Mouse (Mus musculus) right cerebral cortex, postnatal 14 days (tissue): ENCODE measurements at regions not wholly inside any gene's neighbourhood (a gene's known extent, or its start where the extent isn't known, plus 50 kb on each side); places are given as distances from the start of the nearest gene placed in this dataset.

Experiments used
- DNase-seq: peaks from one replicate; pipeline ENCODE4 v3.0.0; 2022

DNA sequence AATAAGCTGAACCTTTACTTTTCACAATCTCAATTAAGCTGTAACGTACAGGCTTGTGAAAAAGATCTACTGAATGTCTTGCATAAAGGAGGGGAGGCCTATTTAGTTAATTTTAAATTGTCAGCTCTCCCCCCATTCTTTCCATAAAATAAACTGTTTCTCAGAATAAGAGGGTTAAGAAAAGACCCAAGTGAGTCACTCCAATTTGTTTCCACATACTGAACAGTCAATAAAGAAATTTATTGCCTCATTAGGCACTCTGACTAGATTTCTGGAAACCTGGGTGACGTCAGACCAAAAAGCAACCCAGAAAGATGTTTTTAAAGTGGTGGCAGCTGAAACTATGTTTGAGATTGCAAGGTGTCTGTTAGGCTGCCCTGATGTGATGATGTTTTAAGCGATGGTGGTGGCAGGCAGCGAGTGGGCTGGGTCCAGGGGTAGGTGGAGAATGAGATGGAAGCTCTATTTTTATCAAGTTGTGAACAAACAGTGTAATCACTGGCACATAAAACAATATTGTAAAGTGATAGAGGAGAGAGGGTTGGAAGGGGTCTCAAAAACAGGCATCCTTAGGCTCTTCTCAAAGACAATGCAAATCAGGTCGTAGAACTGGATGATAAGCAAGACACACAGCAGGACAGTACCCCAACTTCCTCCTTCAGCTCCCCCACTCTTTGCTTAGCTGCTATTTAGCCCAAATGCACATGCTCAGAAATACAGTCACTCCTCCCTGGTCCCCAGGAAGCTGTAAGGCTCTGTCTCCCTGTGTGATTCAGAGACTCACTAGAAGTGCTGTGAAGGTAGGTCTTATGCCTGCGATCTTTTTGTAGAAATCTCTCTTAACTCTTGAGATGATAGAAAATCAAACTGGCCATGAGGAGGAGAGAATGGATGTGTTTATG, 288.0 kb downstream of the Usp25 start:
- DNase-seq = no peak

DNA sequence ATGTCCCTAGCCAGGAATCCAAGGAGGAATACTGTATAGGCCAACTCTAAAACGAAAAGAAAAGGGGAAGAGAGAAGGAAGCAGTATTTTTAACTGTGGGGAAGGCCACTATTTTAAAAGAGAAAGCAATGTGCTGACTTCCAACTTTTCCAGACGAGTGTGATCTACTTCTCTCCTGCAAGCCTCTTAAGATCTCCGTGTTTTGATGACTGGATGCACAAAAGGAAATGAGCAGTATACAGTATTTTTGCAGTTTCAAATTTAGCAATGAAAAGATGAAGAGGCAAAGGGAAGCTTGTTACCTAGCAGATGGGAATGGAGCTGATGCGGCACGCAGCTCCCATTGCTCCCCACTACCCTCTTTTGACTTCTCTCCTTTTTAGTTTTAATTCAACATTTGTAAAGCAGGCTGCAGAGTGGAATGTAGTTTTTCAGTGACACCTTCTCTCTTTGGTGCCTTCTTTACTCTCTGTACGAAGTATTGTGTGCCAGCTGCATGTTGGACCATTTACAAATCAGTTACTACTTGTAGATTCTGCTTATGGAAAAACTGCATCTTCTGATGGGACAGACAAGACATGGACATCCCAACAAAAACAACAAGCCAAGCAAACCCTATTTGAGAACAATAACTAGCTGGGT, 287.2 kb downstream of the Usp25 start:
- DNase-seq = no peak

DNA sequence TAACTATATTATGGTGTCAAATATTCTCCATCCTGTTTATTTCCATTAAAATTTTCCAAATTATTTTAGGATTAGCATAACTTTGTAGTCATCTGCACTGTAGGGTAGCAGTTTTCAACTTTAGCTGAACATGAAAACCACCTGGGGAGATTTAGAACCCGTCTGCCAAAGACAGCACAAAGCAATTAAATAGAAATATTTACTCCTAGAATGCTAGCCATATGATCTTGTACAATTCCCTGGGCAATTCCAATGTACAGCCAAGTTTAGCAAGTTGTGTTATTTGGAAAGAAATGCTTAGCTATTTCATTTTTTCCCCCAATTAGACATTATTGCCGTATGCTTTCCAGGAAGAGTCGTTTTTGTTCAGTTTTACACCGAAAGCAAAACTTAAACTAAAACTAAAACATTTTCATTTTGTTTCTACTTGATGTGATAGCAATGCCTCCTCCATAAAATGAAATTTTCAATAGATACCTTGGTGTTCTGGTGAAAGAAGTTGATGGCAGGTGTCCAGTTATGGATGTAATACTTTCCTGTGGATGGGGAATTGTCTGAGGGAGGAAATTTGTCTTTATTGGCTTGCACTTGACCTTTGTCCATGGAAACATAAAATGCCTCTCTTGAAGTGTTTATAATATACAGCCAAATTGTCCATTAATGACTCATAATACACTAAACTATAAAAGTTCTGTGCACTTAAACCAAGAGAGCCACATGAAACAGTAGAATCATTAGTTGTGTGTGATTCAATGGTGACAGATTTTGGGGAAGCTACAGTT, 282.3 kb downstream of the Usp25 start:
- no peak for DNase-seq

DNA sequence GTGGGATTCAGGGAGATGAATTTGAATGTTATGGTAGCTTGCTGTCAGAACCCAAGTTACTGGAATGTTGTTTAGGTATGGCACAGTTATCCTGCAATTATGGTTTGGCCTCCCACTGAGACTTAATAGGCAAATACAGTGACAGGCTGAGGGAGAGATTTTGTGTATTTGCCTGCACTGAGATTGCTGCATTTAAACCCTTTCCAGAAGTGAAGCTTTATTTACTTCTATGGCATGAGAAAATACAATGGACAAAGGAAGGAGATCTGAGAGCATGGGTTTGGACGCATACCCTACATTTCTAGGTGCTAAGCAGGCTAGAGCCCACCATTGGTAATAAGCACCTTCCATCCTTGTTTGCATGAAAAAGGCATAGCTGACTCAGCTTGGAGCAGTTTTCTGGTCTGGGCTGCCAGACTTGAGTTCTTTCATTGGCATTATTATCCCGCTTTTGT, 278.8 kb downstream of the Usp25 start:
- no peak for DNase-seq

DNA sequence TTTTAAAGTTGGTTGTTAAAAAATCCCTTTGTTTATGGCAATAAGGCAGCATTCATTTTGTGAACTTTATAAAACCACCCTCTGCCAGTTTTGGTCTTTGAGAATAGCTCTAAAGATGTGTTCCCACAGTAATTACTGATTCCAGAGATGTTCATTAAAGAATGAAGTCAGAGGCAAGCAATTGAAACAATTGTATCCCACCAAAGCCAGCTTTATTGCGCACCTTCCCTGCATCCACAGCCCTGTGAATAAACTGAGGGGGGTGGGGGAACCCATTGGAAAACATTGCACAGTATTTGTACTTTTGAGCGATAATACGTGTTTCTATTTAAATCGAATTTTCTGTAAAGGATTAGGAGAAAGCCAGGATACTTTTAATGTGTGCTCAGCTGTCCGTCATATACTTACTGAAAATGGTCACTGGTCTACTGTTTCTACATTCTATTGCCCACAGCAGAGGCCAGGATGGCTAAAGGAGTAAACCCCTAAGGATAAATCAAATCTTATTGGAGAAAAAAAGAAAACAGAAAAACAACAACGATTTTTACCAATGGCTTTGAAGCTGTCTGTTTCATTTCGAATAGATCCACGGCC, 278.3 kb downstream of the Usp25 start:
- no peak for DNase-seq

DNA sequence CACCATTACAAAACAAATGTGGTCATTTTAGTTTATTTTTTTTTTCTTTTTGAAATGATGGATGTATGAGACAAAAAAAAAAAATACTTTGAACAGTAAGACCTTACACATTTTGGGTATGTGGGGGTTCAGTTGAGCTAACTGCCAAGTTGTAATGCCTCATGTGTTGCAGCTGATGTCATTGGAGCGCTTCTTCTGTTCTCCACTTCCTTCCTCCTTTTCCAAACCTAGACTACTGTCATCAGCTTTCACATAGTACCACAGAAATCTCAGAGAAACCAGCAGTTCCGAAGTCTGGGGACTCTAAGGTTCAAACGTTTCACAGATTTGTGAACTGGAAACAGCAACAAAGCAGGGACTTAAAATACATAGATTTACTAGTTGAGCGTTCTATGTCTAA, 270.7 kb downstream of the Usp25 start:
- DNase-seq = no peak

DNA sequence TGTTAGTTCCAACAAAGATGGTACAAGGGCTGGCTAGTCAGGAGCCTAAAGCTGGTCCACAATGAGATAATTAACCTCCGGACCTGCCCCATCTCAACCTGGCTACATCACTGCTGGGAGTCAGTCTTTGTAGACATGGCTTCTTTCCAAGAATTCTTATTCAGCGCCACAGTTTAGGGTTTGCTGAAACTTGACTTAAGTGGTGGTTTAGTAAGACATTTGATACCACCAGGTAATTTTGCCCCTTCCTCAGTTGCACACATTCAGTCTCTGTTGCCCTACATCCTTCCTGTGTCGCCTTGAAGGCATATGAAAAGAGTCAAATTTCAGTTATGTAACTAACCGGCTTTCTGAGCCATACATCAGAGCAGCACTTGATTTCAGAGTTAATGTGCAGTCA, 266.4 kb downstream of the Usp25 start:
- DNase-seq = no peak

DNA sequence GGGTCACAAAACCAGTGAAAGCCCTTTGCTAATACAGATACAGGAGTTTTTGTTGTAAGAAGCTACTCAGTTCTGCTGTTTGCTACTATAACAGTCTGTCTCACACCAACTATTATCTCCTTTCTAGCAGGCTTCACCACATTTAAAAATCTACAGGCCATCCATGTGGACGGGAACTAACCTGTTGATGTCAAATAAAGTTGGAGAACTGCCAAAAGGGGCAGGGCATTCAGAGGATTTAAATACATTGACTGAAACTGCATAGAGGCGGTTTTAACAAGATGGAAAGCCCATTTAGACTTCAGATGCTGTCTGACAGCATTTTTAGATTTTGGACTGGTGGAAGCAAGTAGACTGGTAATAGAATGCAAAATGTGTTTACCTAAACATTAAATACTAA, 266.0 kb downstream of the Usp25 start:
- no peak for DNase-seq

DNA sequence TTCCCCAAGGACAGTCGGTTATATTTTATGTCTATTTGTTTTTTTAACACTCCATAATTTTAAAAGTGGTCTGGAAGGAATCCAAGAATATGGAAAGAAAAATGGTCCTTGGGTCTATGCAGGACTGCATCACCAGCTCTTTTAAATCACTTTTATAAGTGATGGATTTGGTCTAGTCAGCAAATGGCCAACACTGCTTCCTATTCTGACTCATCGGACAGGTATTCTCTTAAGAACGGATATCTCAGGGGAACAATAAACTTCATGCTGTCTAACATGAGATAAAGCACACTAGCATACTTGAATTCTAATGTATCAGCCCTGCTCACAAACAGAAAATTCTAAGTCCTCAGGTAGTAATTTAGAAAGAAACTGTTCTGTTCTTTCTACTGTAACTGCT, 259.8 kb downstream of the Usp25 start:
- DNase-seq = no peak

DNA sequence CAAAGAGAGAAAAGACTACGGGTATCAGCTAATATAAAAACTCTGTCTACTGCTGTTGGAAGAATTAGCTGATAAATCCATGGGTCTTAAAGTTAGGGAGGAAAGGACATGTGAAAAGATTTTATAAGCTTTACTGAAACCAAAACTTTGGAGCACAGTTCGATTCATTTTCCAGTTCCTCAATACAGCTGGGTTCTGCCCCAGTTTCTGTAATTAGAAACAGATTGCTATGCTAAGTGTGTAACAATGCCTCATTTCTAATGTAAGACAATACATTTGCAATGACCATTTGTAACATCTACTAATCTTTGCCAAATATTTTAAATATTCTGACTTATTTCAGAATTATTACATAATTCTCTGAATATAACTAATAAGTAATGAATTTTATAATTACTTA, 255.4 kb downstream of the Usp25 start:
- DNase-seq = no peak

DNA sequence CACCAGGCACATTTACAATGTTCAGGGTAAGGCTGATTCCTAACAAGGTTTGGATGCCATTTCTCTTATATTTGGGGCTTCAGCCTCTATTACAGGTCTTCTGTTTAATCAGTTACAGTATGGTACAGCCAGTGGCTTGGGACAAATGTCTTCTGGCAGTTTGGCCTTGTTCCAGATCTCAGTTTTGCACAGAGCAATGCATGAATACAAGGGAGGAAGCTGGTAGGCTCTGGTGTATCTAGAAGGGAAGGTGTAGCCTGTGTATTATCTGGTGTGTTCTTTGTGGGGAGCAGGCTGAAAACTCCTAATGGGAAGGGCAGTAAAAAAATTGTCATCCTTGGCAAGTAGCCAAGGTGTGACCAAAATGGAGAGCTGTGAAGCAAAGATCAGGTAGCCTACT, 254.2 kb downstream of the Usp25 start:
- DNase-seq = no peak

DNA sequence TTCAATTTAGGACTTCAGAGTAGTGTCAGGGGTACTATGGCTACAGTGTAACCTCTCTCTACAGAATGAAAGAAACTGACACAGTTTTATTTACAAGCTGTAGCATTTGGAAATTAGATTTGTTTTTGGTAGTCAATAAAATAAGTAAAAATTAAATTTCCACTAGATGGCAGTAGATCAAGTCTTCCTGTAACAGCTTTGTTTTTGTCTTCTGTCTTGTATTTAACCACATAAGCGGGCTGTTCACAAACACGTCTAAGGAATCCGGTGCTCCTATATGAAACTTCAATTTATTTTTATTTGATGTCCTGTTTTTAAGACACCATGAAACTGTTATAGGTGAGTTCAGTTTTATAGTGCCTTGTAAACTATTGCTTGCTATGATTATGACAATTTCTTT, 238.8 kb downstream of the Usp25 start:
- no peak for DNase-seq

DNA sequence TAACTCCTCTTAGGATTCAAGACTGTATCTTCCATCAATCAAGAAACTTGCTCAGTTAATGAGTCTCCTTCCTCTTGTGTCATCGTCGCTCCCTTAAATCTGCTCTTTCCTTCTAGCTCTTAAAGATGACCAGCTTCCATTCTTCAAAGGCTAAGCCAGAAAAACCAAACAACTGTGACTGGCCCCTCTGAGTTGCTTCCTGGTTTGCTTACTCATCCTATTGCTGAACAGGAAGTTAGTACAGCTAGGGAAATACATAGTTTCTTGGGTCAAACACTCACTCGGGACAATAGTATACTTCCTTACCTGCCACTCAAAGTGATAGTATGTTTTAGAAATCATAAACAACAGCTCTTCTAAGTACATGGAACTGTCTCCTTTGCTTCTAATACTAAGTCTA, 237.9 kb downstream of the Usp25 start:
- DNase-seq = no peak

DNA sequence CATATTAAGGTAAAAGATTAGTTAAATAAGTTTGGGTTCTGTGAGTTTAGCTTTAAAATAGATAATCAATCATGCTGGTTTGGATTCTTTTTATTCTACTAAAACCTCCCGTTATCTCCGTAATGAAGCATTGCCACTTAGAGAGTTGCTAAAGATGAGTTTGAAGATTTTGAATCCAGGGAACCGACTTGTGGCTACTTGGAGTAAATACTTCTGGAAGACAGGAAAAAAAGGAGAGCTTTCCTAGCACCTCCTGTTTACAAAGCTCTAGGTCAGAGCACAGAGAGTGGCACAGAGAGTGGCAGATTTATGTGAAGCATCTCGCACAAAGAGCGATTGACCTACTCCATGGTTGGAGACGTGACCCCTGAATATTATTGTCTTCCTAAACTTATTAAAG, 227.4 kb downstream of the Usp25 start:
- no peak for DNase-seq

DNA sequence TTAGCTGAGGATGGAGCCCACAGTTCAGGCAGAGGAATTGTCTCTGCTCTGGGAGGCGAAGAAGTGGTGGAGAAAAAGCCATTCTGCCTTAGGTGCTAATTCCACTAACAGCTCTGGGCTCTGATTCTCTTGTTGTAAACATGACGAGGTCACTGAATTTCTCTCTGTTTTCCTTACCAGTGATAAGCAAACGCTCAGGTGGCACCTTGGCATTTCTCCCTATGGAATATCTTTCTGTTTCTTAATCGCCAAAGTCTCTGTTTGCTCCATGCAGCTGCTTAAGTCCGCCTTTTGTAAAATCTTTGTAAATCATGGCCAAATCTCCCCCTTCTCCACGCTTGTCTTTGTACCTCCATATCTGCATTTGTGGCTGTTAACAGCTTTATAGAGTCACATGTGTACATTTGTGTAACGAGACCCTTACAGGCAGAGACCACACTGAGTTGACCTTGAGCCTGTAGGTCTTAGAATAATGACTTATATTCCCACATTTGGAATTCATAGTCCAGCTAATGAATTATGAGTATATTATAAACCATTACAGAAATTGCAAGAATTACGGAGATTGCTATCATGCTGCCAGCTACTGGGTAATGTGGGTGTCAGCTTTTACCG, 225.8 kb downstream of the Usp25 start:
- no peak for DNase-seq

DNA sequence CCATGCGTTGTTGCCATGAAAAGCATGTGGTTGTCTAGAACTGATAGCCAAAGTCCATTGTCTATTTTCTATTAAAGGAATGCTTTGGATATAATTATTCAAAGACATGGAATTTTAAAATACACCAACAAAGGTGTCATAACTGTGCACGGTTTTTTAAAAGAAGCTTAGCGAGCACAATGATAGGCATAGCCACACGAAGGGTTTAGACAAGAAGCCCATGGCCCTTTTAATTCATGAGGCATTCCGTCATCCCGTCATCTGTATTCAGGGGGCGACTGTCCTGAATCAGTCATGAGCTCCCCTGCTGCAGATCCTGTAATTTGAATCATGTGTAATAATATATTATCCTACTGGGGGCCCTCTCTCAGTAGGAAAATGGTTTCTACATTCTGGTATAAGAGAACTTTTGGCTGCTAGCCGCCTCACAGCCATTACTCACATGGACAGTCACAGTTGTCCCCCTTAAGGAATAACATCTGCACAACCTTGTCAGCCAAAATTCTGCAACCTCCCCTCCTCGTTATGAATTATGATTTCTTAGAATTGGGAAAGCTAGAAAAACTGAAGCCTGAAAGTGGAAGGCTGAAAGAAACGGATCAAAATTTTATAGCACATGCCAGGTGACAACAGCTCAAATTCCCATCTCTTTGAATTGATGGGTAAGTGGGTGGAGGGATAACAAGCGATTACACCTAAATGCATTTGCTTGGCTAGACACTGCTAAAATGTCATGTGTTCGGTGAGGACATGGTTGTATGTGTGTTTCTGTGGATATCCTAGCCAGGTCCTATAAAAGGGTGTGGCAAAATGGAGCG, 225.1 kb downstream of the Usp25 start:
- no peak for DNase-seq

DNA sequence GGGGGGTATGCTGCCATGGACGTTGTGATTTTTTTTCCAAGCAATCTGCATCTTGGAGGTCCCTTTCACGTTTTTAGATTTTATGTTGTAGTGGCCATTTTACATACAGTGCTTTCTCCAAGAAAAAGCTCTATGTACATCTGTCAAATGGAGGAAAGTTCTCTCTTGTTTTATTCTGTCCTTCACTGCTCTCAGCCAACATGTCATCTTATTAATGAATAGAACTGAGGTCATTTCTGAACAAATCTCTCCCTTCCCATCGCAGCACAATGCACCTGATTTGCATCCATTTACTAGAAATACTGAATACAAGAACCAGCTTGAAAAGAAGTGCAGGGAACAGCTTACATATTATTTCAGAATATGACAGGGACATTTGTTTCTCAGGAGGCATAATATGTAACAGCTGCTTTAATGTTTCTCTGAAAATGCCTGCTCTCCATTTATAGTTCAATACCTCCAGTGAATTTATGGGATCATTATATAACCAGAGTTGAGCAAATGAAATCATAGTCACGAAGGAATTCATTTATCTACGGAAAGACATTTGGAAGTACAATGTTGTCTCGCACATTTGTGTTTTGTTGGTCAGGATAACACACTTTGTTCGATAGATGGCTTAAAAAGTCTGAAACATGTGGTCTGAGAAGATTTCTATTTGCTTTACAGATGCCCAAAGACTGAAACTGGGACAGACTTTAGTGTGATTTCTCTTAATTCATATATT, 224.3 kb downstream of the Usp25 start:
- no peak for DNase-seq

DNA sequence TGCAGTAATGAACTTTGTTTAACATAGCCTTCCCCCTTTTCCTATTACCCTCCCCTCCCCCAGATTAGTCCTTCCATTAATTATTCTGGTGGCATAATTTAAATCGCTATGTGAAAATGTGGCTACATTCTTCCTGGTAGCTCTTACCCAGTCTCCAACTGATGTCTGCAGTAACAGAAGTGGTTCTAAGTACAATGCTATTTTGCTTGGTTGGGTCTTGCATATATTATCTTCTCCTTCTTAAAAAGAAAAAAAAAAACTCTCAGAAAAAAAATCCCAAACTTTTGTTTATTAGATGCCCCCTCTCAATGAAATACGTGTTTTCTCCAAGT, 223.7 kb downstream of the Usp25 start:
- DNase-seq = no peak

DNA sequence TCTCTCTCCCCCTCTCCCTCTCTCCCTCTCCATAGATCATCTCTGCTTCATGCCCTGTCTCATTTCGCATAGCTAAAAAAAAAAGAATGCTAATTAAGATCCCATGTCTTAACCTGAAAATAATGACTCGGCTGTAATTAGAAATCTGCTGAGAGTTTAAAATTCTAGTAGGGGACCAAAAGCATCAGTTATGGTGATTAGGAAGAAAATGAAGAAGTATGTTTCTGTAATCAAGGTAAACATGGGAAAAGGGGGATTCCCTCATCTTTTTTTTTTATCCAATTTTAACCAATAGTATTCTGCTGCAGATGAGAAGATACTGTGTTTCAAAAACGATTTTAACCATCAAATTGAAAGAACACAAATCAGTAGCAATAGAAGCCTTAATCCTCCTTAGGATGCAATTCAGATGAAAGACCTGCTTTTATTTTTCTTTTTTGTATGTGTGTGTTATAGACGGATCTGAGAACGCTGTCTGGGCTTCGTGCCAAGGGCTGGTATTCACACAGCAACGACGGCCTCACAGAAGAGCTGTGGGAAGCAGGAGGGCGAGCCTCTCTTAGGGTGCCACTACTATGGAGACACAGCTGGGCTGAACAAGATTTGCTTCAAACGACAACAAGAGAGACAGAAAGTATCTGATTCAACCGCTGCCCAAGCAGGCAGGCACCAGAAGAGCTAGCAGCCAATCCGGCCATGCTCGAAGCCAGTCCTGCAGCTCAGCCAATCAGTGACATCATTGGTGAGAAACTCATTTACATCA, 223.2 kb downstream of the Usp25 start:
- DNase-seq = peak; percentile 89

DNA sequence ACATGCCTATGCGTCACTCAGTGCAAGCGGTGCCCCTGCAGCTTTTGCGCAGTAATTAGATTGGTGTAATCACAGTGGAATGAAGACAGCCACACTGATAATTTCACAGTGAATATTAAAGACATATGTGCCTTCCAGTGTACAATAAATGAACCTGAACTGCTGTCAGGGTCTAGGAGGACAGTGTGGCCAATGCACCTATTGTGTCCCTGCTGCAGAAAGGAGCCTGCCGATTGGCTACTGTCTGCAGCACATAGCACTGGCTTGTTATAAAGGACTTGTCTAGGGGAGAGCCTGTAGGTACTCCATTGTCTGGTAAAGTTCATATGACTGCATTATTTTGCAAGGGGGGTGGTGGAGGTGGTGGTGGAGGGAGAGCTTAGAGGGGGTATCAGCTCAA, 222.5 kb downstream of the Usp25 start:
- peak; percentile 23 for DNase-seq

DNA sequence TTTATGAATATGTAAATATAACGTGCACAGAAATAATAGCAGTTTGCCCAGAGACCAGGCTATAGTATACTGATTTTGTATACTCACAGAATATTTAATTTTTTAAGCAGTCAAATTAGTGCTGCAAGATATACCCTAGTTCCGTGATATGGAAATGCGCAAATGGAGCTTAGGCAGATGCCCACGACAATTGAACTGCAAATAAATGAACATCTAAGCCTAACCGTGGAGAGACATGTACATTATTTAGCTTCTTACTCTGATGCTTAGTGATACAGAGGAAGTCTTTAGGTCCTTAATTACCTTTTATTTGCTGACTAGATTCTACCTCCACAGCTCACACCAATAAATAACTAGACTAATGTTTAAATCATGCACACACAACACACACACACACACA, 221.9 kb downstream of the Usp25 start:
- DNase-seq = no peak
